Mouse (Mus musculus) layer of hippocampus, adult 2 months (tissue): ENCODE measurements at regions not wholly inside any gene's neighbourhood (a gene's known extent, or its start where the extent isn't known, plus 50 kb on each side); places are given as distances from the start of the nearest gene placed in this dataset.
A peak's percentile ranks its signal among the peaks of the same experiment; 100 is the strongest.

ENCODE experiments used
- DNase-seq, 2 experiments: peaks; one replicate each; pipeline ENCODE4 v3.0.0; 2022; ENCODE audit warnings: low spot score in 2 of 2
- H3K27ac ChIP-seq: fragments of 200-600 bp; 2 replicates; pipeline ENCODE4 v1.8.1; 2022
- H3K4me3 ChIP-seq: fragments of 200-600 bp; 2 replicates; pipeline ENCODE4 v1.8.1; 2022; ENCODE audit warnings: mild to moderate bottlenecking
- CTCF ChIP-seq: fragments of 200-600 bp; conservative IDR thresholded peaks from 2 replicates; pipeline ENCODE4 v1.8.1; 2022; ENCODE audit warnings: antibody characterized with exemption, mild to moderate bottlenecking, moderate library complexity

DNA sequence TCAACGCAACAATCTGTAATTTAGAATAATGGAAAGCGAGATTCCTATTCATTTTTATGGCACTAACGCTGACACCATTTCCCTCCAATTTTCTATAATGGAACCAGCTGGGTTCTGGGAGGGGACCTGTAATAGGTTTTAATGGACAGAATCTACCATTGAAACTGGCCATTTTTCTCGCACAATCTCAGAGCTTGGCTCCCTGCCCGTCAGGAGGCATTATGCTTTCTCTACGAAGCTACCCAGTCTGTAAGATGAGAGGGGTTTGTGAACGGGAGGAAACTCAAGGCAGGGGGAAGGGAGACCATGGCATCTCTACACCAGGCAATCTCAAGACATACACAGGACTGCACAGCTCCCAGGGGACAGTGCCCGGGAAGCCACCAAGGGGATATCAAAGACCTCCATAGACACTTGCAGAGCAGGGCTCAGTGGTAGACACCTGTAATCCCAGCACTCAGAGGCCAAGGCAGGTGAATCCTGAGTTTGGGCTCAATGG is 498.2 kb upstream of the Castor2 start:
- no peak for DNase-seq
- H3K4me3 ChIP-seq = no peak overlapping the region
- TF ChIP-seq CTCF = no peak
- no peak overlapping the region for H3K27ac ChIP-seq

DNA sequence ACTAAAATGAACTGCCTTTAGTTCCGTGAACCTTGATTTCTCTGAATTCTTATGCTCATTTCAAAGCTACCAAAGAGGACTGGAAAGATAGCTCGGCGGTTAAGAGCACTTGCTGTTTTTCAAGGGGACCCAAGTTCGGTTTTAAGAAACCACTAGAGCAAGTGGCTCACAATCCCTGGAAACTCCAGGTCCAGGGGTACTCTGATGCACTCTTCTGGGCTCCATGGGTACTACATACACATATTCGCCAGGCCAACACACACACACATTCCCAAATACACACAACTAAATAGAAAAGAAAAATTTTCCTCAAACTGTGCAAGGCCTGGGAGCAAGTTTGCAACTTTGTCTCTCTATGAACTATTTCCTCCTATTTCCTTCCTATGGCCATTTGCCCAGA is 498.9 kb upstream of the Castor2 start:
- no peak overlapping the region for H3K4me3 ChIP-seq
- no peak overlapping the region for H3K27ac ChIP-seq
- peak; percentile 68 for TF ChIP-seq CTCF
- DNase-seq = peak in 1 of 2 experiments; percentile 13

DNA sequence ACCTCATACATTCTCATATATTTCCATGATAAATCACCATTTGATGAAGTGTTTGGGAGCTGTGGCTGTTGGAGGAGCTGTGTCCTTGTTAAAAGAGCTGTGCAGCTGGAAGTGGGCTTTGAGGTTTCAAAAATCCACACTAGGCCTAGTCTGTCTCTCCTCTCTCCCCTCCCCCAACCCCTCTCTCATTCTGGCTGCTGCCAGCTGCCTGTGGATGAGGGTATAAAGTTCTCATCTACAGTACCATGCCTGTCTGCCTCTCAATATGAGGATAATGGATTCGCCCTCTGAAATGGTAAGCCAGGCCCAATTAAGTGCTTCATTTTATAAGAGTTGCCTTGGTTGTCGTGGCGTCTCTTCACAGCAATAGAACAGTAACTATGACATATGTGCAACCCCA is 501.4 kb upstream of the Castor2 start:
- no peak overlapping the region for H3K4me3 ChIP-seq
- no peak for TF ChIP-seq CTCF
- no peak overlapping the region for H3K27ac ChIP-seq
- no peak for DNase-seq

DNA sequence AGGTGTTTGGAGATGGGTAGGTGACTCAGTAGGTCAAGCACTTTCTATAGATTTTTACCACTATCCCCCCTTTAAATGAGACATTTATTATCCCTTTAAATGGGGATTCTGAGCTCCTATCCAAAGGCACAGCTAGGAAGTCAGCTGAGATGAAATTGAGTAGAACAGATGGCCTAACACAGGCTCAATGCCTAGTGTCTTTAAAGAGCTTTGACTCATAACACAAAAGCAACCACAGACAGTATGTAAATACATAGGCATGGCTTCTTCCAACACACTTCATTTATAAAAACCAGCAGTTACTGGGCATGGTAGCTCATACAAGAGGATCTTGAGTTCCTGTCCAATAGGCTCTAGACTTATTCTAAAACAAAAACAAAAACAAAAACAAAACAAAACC is 513.0 kb upstream of the Castor2 start:
- no peak for TF ChIP-seq CTCF
- no peak overlapping the region for H3K27ac ChIP-seq
- H3K4me3 ChIP-seq = no peak overlapping the region
- peak; percentile 11 to 15 for DNase-seq

DNA sequence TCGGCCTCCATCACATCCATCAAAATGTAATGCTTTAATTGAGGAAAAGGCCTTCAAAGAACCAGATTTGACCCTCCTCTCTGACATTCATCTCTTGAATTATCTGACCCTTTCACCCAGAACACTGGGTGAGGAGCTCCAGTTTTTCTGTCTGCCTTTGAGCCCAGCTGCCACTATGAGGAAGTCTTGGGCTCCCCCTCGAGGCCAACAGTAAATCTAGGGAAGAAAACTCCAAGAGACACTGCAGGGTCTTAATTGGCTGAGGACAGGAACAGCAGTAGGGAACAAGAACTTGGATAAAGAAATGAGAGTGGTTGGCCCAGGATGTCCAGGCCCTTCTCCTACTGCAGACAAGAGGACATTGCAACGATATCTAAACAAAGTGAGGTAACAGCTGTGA is 514.3 kb upstream of the Castor2 start:
- peak; percentile 88 for TF ChIP-seq CTCF

DNA sequence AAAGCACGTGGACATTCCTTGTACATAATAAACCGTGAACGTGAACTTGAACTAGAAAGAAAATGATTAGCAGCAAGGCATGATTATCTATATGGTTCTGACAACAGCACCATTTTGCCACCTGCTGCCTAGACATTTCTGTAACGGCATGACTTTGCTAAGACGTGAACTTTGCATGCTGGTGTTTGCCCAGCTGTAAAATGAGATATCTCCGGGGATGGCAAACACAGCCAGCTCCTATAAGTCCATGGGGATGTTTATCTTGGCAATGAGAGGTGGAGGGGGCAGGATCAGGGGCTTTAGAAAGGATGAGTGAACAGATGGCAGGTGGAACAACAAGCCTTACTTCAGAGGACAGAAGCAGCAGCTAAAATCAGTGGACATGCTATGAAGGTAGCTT is 522.9 kb upstream of the Castor2 start:
- no peak for TF ChIP-seq CTCF
- H3K4me3 ChIP-seq = no peak overlapping the region
- no peak for DNase-seq
- H3K27ac ChIP-seq = no peak overlapping the region

More for the DNA sequence above, 514.3 kb upstream of the Castor2 start:
- DNase-seq = peak; percentile 55 to 67
- no peak overlapping the region for H3K4me3 ChIP-seq
- no peak overlapping the region for H3K27ac ChIP-seq

DNA sequence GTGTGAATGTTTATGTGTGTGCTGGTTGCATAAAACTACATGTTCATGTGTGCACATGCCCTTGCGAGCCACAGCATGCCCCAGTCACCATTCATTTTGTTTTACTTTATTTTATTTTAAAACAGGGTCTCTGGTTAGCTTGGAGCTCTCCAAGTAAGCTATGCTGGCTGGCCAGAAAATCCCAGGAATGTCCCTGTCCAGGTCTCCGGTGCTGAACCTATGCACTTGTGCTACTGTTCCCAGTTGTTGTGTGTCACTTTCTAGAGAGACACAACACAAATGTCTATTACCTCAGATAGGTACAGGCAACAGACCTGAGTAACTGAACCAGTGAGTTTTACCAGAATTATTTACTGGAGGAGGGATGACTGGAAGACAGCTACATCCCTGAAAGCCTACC is 530.4 kb upstream of the Castor2 start:
- no peak for DNase-seq
- no peak overlapping the region for H3K4me3 ChIP-seq
- no peak overlapping the region for H3K27ac ChIP-seq
- TF ChIP-seq CTCF = no peak

DNA sequence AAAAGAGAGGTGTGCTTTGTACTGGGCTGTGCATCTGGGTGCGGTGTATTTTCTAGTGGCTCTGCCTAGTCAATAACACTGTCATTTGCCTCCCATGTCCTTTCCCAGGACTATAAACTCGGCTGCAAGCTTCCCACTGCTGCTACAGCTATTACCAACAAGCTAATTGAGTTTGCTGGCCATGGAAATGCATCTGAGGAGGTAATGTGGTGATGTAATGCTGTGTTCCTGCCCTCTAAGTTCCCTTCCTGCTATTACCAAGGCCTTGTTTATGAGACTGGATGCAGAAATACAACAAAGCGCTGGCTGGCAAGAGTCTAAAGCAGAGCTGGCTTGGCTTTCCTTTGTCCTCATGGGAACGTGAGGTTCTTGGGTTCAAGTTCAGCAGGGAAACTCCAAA is 533.0 kb upstream of the Castor2 start:
- TF ChIP-seq CTCF = no peak
- no peak for DNase-seq
- Histone ChIP-seq H3K27ac (no peak overlapping the region), H3K4me3 (no peak overlapping the region)

DNA sequence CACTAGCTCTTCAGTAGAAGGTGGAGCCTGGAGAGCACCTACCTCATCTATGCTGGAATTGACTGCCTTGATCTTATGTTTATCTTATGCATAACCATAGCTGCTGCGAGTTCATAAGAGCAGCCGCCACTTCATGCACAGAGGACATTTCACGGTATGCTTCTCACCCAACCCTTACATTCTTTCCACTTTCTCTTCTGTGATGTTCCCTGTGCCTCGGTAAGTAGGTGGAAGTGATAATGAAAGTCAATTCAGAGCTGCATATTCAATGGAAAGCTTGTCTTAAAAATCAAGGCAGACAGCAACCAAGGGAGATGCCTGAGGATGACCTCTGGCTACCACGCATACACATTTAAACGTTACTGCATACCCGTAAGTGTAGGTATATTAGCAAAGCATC is 548.9 kb upstream of the Castor2 start:
- no peak for DNase-seq
- Histone ChIP-seq H3K27ac (no peak overlapping the region), H3K4me3 (no peak overlapping the region)
- no peak for TF ChIP-seq CTCF

DNA sequence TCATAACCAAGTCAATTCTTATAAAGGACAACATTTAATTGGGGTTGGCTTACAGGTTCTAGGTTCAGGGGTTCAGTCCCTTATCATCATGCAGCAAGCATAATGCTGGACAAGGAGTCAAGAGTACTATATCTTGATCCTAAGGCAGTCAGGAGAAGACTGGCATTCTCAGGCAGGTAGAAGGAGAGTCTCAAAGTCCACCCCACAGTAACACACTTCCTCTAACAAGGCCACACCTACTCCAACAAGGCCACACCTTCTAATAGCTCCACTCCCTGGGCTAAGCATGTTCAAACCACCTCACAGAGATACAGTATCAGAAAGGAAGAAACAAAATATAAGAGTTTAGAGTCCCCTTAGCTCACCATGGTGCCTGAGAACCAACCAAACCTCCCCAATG is 557.3 kb upstream of the Castor2 start:
- no peak for DNase-seq
- no peak overlapping the region for H3K4me3 ChIP-seq
- no peak for TF ChIP-seq CTCF
- H3K27ac ChIP-seq = no peak overlapping the region

DNA sequence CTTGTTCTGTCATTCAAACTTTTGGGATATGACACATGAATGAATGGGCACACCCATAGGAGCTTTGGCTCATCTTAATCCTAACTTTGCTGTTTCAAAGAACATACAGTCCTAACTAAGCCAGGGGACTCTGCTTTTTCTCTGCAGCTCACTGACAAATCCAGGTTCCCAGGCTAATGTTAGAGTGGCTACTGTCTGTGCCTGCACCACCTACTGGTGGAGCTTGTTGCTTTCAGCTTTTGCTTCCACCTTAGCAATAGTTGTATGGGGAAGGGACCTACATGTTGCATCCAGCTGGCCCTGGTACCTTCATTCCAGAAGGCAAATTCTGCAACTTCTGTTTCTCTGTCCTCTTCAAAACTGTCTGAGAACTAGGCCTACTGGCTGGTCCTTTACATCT is 566.8 kb upstream of the Castor2 start:
- no peak for DNase-seq
- H3K4me3 ChIP-seq = no peak overlapping the region
- TF ChIP-seq CTCF = peak; percentile 78

DNA sequence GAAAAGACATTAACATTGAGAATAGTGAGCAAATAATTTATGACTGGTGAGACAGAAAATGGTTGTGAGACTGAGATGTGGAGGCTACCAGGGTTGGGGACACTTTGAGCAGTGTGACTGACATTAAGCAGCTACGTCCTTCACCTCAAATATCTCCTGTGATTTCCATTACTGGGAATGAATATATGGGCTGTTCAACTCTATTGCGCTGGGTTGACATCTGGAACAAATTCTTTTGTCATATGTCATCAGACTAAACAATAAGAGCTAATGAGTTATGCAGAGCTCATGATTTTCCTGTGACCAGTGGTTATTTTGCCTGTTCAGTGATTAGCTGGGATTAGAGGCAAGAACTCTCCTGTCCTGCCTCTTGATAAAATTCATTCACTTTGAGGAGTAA is 593.9 kb upstream of the Castor2 start:
- TF ChIP-seq CTCF = no peak
- H3K4me3 ChIP-seq = no peak overlapping the region
- H3K27ac ChIP-seq = no peak overlapping the region
- DNase-seq = no peak

More for the DNA sequence above, 566.8 kb upstream of the Castor2 start:
- H3K27ac ChIP-seq = no peak overlapping the region

DNA sequence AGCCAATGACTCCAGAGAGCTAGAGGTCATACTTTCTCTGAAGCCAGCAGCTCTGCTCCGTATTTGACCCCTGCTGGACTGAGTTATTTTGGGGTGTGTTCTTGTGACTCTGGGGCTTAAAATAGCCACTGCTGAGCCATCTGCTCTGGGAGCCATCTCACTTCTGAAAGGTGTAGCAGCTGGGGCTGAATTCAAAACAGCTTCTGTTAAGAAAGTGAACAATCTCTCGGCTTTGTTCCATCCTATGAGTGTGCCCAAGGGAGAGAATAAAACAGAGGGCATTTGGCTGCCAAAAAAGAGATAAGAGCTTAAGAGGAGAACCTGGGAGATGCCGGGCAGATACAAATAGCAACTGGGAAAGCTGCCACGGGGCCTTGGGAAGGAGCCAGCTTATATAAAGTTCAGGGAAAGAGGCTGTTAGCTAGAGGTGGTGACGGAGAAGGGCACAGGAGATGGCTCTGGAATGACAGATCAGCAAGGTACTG is 611.7 kb upstream of the Castor2 start:
- Histone ChIP-seq H3K4me3 (no peak overlapping the region), H3K27ac (peak overlapping the region; percentile 57; the same call in 1 of the 2 replicates)
- no peak for TF ChIP-seq CTCF
- DNase-seq = peak; percentile 54 to 59

DNA sequence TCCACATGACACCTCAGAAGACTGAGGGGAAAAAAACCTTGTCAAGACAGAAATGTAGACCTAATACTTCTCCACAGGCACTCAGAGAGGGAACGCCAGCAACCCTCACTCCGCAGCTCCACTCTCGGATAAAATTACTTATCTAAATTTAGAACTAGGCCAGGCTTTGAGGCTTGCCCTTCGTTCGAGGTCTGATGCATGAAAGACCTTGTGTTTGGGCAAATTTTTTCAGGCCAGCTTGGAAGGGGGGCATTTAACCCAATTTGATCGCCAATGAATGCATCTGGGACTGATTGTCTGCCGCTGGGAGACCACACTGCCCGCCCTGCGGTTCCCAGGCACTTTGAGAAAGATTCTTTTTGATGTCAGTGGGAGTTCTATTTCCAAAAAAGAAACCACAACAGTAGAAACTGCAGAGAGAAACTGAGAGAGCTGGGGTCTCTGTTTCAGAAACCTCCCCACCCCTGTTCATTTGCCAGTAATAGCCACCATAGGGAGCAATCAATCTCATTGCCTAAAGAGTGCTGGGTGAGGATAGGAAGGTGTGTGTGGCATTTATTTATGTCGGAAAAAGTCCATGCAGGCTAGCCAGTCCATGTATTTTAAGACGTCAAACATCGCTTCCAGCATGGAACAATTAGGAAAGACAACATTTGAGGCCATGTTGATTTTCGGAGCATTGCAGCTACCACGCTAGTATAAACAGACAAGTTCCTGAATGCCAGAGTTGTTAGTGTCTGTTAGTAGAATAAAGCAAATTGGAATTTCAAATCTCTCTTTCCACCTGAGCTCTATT is 617.0 kb upstream of the Castor2 start:
- peak; percentile 10 to 66 for DNase-seq
- no peak for TF ChIP-seq CTCF
- H3K27ac ChIP-seq = peak overlapping the region; percentile 71
- H3K4me3 ChIP-seq = no peak overlapping the region
